Comparison of ENCODE assay signal across 8 mouse cellular contexts in the genomic region with DNA sequence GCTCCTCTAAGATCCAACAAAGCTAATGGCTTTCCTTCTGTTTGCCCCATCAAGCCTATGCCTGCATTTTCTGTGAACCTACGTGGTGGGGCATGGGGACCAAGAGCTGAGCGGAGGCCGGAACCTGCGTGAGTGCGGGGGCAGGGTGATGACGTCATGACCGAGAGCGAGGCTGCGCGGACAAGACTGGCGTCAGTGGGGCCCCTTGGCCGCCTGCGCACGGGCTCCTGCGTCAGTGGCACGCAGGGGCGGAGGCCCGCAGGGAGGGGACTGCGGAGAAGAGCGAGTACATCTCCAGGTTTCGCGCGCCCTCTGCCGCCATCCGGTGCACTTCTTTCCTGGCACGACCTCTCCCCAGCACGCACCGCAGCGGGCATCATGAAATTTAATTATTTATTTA. TPM values are rescaled to one million over a fixed set of nuclear protein-coding genes. Genes with fewer than 3 reads are reported as not detected.
DNase-seq lines count a peak whose midpoint lies in the region; ATAC-seq lines count a peak whose summit lies in the region.

No protein-coding gene starts in this region.

- intact Hi-C loops in left cerebral cortex, postnatal 10 days (cut with DNase I): no loop called here

- DNase-seq in adrenal gland, adult (ENCODE audit: inconsistent age in 2 of 2, low spot score in 1 of 2): peak; percentile 98 to 99
- peak; percentile 96 for DNase-seq in embryo, embryonic 10 days (ENCODE audit: low spot score)
- peak; percentile 85 for DNase-seq in gastrocnemius, postnatal 10 days
- peak; percentile 94 to 98 for DNase-seq in left cerebral cortex, postnatal 10 days (ENCODE audit: extremely low spot score in 1 of 2, low spot score in 2 of 2)
- DNase-seq in right cerebral cortex, postnatal 10 days (ENCODE audit: low spot score in 2 of 2): peak; percentile 98
- DNase-seq in urinary bladder, postnatal 14 days (ENCODE audit: low spot score): peak; percentile 96

- ATAC-seq in inflammation-experienced regulatory T-cells, adult 6 months: peak; percentile 83
- peak; percentile 79 for ATAC-seq in megakaryocyte progenitor cell, adult 5-6 weeks (replicated peaks; ENCODE audit: poor library complexity)

RNA-seq across cellular contexts. Expression of gene Cbarp, which starts 0.6 kb away (rescaled TPM):
- total RNA-seq in gastrocnemius, postnatal 10 days (2021): 1 to 10 TPM; 2.3 to 3.2 TPM
- polyA plus RNA-seq in inflammation-experienced regulatory T-cells, adult 6 months (2017; shearing (Covaris generic)): 1 to 10 TPM in 2 of 3 experiments, under 1 TPM in 1; 0.60 to 2.3 (median 1.3) TPM
- total RNA-seq in left cerebral cortex, postnatal 10 days (2021): 100 to 1,000 TPM; 394 to 415 TPM
- 3.8 and 4.8 TPM in 2 replicates for total RNA-seq in megakaryocyte progenitor cell, adult 5-6 weeks (2015)
- 2.0 and 2.2 TPM in 2 replicates for total RNA-seq in megakaryocyte progenitor cell, adult 5-6 weeks (2017)

RNA-seq across cellular contexts. Expression of gene Atp5d, which starts 2.8 kb away (rescaled TPM):
- total RNA-seq in gastrocnemius, postnatal 10 days (2021): 100 to 1,000 TPM; 576 to 659 TPM
- 100 to 1,000 TPM; 297 to 357 (median 299) TPM for polyA plus RNA-seq in inflammation-experienced regulatory T-cells, adult 6 months (2017; shearing (Covaris generic))
- total RNA-seq in left cerebral cortex, postnatal 10 days (2021): 100 to 1,000 TPM; 342 to 379 TPM
- total RNA-seq in megakaryocyte progenitor cell, adult 5-6 weeks (2015): 187 and 199 TPM in 2 replicates
- total RNA-seq in megakaryocyte progenitor cell, adult 5-6 weeks (2017): 37.6 and 39.3 TPM in 2 replicates

RNA-seq across cellular contexts. Expression of gene Midn, which starts 6.8 kb away (rescaled TPM):
- 10 to 100 TPM; 34.3 to 62.7 TPM for total RNA-seq in gastrocnemius, postnatal 10 days (2021)
- polyA plus RNA-seq in inflammation-experienced regulatory T-cells, adult 6 months (2017; shearing (Covaris generic)): 1 to 10 TPM; 7.3 to 9.3 (median 7.5) TPM
- 100 to 1,000 TPM in 1 of 2 experiments, 10 to 100 TPM in 1; 92.6 to 103 TPM for total RNA-seq in left cerebral cortex, postnatal 10 days (2021)
- 21.4 and 22.2 TPM in 2 replicates for total RNA-seq in megakaryocyte progenitor cell, adult 5-6 weeks (2015)
- 12.7 and 17.9 TPM in 2 replicates for total RNA-seq in megakaryocyte progenitor cell, adult 5-6 weeks (2017)

RNA-seq across cellular contexts. Expression of gene Cirbp, which starts 24.5 kb away (rescaled TPM):
- total RNA-seq in gastrocnemius, postnatal 10 days (2021): 10 to 100 TPM; 84.3 to 88.4 TPM
- polyA plus RNA-seq in inflammation-experienced regulatory T-cells, adult 6 months (2017; shearing (Covaris generic)): 100 to 1,000 TPM in 2 of 3 experiments, 10 to 100 TPM in 1; 84.2 to 255 (median 213) TPM
- 100 to 1,000 TPM; 138 to 151 TPM for total RNA-seq in left cerebral cortex, postnatal 10 days (2021)
- 16.1 and 18.4 TPM in 2 replicates for total RNA-seq in megakaryocyte progenitor cell, adult 5-6 weeks (2015)
- total RNA-seq in megakaryocyte progenitor cell, adult 5-6 weeks (2017): 35.4 and 60.4 TPM in 2 replicates

RNA-seq across cellular contexts. Expression of gene Stk11, which starts 25.6 kb away (rescaled TPM):
- 100 to 1,000 TPM; 105 to 110 TPM for total RNA-seq in gastrocnemius, postnatal 10 days (2021)
- 10 to 100 TPM; 23.5 to 30.3 (median 25.5) TPM for polyA plus RNA-seq in inflammation-experienced regulatory T-cells, adult 6 months (2017; shearing (Covaris generic))
- 10 to 100 TPM; 81.6 to 93.4 TPM for total RNA-seq in left cerebral cortex, postnatal 10 days (2021)
- 71.7 and 81.1 TPM in 2 replicates for total RNA-seq in megakaryocyte progenitor cell, adult 5-6 weeks (2015)
- total RNA-seq in megakaryocyte progenitor cell, adult 5-6 weeks (2017): 159 and 172 TPM in 2 replicates

Comparison
In these comparisons a context has a peak if more than half of its experiments do, and no peak if none do; other contexts are left out.
1. Peak in every context shown above with its lines: DNase-seq and ATAC-seq.
2. RNA of gene Cbarp, which starts 0.6 kb away (total RNA-seq): 394 to 415 TPM in left cerebral cortex, postnatal 10 days; 2.0 to 4.8 TPM in megakaryocyte progenitor cell, adult 5-6 weeks and 2.3 to 3.2 TPM in gastrocnemius, postnatal 10 days; every median in the first group is over 10 times any median in the second.